Mouse (Mus musculus) liver, embryonic 11.5 days (tissue): ENCODE results near the gene Dbndd2. TPM values are rescaled to one million over a fixed set of nuclear protein-coding genes. Genes with fewer than 3 reads are reported as not detected.

Experiments
- polyA plus RNA-seq: library from polyadenylated mRNA; unstranded; fragments of >200 nt; fragmentation: Nextera tagmentation; extraction: Ambion mirVana; gene quantifications from 2 replicates; pipeline ENCODE4 v1.2.1, GENCODE M21; 2014

Gene Dbndd2
- polyA plus RNA-seq, 1 experiment from 2014 or later, result 2.1 TPM

Other genes starting within 250 kb of the Dbndd2 start
- not detected in 2 replicates for gene Svs2, start 247.6 kb upstream of the Dbndd2 start, polyA plus RNA-seq
- not detected in 2 replicates for gene Svs3b, start 229.5 kb upstream of the Dbndd2 start, polyA plus RNA-seq
- not detected in 2 replicates for gene Svs4, start 207.6 kb upstream of the Dbndd2 start, polyA plus RNA-seq
- gene Svs3a, start 196.8 kb upstream of the Dbndd2 start, polyA plus RNA-seq, result not detected in 2 replicates
- gene Svs6, start 169.4 kb upstream of the Dbndd2 start, polyA plus RNA-seq, result not detected in 2 replicates
- not detected in 2 replicates for gene Svs5, start 153.4 kb upstream of the Dbndd2 start, polyA plus RNA-seq
- gene Slpi, start 97.0 kb upstream of the Dbndd2 start, polyA plus RNA-seq, result 9.4 and 11.6 TPM in 2 replicates
- gene Rbpjl, start 83.0 kb upstream of the Dbndd2 start, polyA plus RNA-seq, result 0.04 and 0.12 TPM in 2 replicates
- 0.14 and 0.32 TPM in 2 replicates for gene Matn4, start 80.9 kb upstream of the Dbndd2 start, polyA plus RNA-seq
- 38.9 and 39.2 TPM in 2 replicates for gene Sdc4, start 42.2 kb upstream of the Dbndd2 start, polyA plus RNA-seq
- gene Sys1, start 29.1 kb upstream of the Dbndd2 start, polyA plus RNA-seq, result 49.1 and 52.8 TPM in 2 replicates
- gene Gm20458, start 25.1 kb upstream of the Dbndd2 start, polyA plus RNA-seq, result 4.4 and 7.4 TPM in 2 replicates
- not detected in 2 replicates for gene Trp53tg5, start 12.4 kb upstream of the Dbndd2 start, polyA plus RNA-seq
- gene Pigt, start 11.4 kb downstream of the Dbndd2 start, polyA plus RNA-seq, result 52.1 and 58.7 TPM in 2 replicates
- 8.2 and 9.1 TPM in 2 replicates for gene Wfdc2, start 76.3 kb downstream of the Dbndd2 start, polyA plus RNA-seq
- not detected in 2 replicates for gene Spint3, start 87.4 kb downstream of the Dbndd2 start, polyA plus RNA-seq
- not detected in 2 replicates for gene Wfdc6a, start 99.3 kb downstream of the Dbndd2 start, polyA plus RNA-seq
- not detected in 2 replicates for gene Eppin, start 107.5 kb downstream of the Dbndd2 start, polyA plus RNA-seq
- gene Wfdc6b, start 127.4 kb downstream of the Dbndd2 start, polyA plus RNA-seq, result not detected in 2 replicates
- not detected in 2 replicates for gene Wfdc8, start 127.5 kb downstream of the Dbndd2 start, polyA plus RNA-seq
- not detected in 2 replicates for gene Wfdc16, start 152.7 kb downstream of the Dbndd2 start, polyA plus RNA-seq
- not detected in 2 replicates for gene Wfdc10, start 169.9 kb downstream of the Dbndd2 start, polyA plus RNA-seq
- gene Wfdc9, start 170.5 kb downstream of the Dbndd2 start, polyA plus RNA-seq, result not detected in 2 replicates
- gene Wfdc11, start 188.0 kb downstream of the Dbndd2 start, polyA plus RNA-seq, result not detected in 2 replicates
- gene Wfdc13, start 199.0 kb downstream of the Dbndd2 start, polyA plus RNA-seq, result not detected in 2 replicates
- gene Spint4, start 212.4 kb downstream of the Dbndd2 start, polyA plus RNA-seq, result not detected in 2 replicates
- gene Spint5, start 229.2 kb downstream of the Dbndd2 start, polyA plus RNA-seq, result not detected in 2 replicates